Mouse (Mus musculus): ENCODE results near the gene Cd79a. TPM values are rescaled to one million over a fixed set of nuclear protein-coding genes. Genes with fewer than 3 reads are reported as not detected.

Cd79a gene
- polyA plus RNA-seq, 2 experiments: 1.0 to 2.0 TPM

DNA sequence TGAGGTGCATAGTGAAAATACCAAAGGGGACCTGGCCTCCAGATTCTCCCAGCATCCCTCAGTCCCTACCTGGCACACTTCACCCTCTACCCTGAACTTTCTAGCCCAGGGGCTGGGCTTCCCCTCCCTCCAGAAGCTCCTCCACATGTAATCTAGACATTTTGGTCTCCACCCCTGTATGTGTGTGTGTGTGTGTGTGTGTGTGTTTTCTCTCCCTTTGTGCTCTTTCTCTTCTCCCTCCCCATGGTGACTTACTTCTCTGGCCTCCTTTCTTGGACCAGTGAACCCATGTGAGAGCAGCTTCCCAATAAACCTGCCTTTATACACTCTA is 44.0 kb upstream of the Cd79a start:
- TF ChIP-seq EP300 (IDR thresholded peaks at IDR 0.05; ENCODE audit: low read depth): no peak
- TF ChIP-seq CTCF (IDR thresholded peaks at IDR 0.05; ENCODE audit: low read depth): no peak
- peak overlapping the region; percentile 56 for H3K4me2 ChIP-seq (ENCODE audit: low read depth)
- peaks cover 44 to 54% of the 10 kb centered on the region in 2 experiments for H3K4me1 ChIP-seq (replicated peaks; ENCODE audit: control insufficient read depth in 2 of 2, insufficient read depth in 2 of 2, low read length in 1 of 2)
- DNase-seq (ENCODE audit: low read depth in 3 of 3, low spot score in 3 of 3) (no peak), ATAC-seq (ENCODE audit: insufficient read depth) (peak; percentile 76)
- H3K9me3 ChIP-seq (ENCODE audit: control insufficient read depth, low read length): no peaks in the 10 kb centered on the region
- H3K36me3 ChIP-seq (replicated peaks; ENCODE audit: control insufficient read depth, insufficient read depth, low read depth): no peaks in the 10 kb centered on the region
- peak overlapping the region; percentile 95 for H3K27ac ChIP-seq
- H3K27me3 ChIP-seq (ENCODE audit: control insufficient read depth, insufficient read depth, low read length): no peaks in the 10 kb centered on the region
- peak overlapping the region in 1 of 2 experiments; percentile 18; a peak in 1 of 4 replicates for H3K4me3 ChIP-seq (ENCODE audit: insufficient read depth in 1 of 2, low read depth in 2 of 2, low read length in 2 of 2)
- H3K9ac ChIP-seq (replicated peaks): peak overlapping the region; percentile 32

GRCm38 (mm10) chr7:24853695-24854094 is 43.5 kb upstream of the Cd79a start:
- Histone ChIP-seq H3K4me3 (ENCODE audit: insufficient read depth in 1 of 2, low read depth in 2 of 2, low read length in 2 of 2) (0 out of 4 replicates have a peak overlapping the region, but pooled peaks of 1 of the 2 experiments have one; percentile 7), H3K9me3 (ENCODE audit: control insufficient read depth, low read length) (no peaks in the 10 kb centered on the region), H3K27me3 (ENCODE audit: control insufficient read depth, insufficient read depth, low read length) (no peaks in the 10 kb centered on the region), H3K27ac (peak overlapping the region; percentile 95), H3K9ac (replicated peaks) (peak overlapping the region; percentile 32), H3K4me1 (replicated peaks; ENCODE audit: control insufficient read depth in 2 of 2, insufficient read depth in 2 of 2, low read length in 1 of 2) (peaks cover 49 to 59% of the 10 kb centered on the region in 2 experiments), H3K4me2 (ENCODE audit: low read depth) (peak overlapping the region; percentile 56), H3K36me3 (replicated peaks; ENCODE audit: control insufficient read depth, insufficient read depth, low read depth) (no peaks in the 10 kb centered on the region)
- TF ChIP-seq EP300 (IDR thresholded peaks at IDR 0.05; ENCODE audit: low read depth): no peak
- TF ChIP-seq CTCF (IDR thresholded peaks at IDR 0.05; ENCODE audit: low read depth): no peak
- ATAC-seq (ENCODE audit: insufficient read depth): no peak
- no peak for DNase-seq (ENCODE audit: low read depth in 3 of 3, low spot score in 3 of 3)
- 30% methylated on average over 7 of the region's 7 CpGs for WGBS (ENCODE audit: insufficient replicate concordance)

DNA sequence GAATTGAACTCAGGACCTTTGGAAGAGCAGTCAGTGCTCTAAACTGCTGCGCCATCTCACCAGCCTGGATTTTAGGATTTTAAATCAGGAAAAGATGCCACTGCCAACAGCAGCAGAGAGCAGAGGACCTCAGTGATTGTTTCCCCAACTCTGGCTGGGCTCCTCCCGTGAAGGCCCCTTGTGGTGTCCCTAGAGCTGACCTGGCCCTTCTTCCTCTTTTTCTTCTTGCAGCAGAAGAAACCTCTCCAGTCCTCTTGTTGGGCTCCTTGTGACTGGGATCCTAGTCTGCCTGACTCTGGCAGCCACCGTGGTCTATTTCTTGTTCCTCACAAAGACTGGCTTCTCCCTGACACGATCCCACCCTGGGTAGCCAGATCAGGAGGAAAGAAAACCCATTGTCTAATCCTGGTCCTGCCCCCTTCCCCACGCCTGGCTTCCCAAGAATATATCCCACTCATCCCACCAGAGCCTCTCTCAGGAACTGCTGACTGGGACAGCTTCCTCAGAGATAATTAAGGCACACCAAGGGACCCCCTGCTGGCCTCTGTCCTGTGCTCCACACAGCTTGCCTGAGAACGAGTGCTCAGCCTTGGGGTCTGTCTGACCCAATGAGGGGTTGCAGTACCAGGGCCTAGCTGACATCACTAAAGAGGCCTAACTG is 40.6 kb upstream of the Cd79a start:
- Histone ChIP-seq H3K4me2 (ENCODE audit: low read depth) (no peak overlapping the region), H3K36me3 (replicated peaks; ENCODE audit: control insufficient read depth, insufficient read depth, low read depth) (no peaks in the 10 kb centered on the region), H3K9ac (replicated peaks) (no peak overlapping the region), H3K9me3 (ENCODE audit: control insufficient read depth, low read length) (no peaks in the 10 kb centered on the region), H3K27ac (no peak overlapping the region; the same call in none of the 2 replicates), H3K4me3 (ENCODE audit: insufficient read depth in 1 of 2, low read depth in 2 of 2, low read length in 2 of 2) (no peak overlapping the region), H3K27me3 (ENCODE audit: control insufficient read depth, insufficient read depth, low read length) (no peaks in the 10 kb centered on the region), H3K4me1 (replicated peaks; ENCODE audit: control insufficient read depth in 2 of 2, insufficient read depth in 2 of 2, low read length in 1 of 2) (peaks cover 51 to 63% of the 10 kb centered on the region in 2 experiments)
- WGBS (ENCODE audit: insufficient replicate concordance): 34% methylated on average over 6 of the region's 6 CpGs
- no peak for DNase-seq (ENCODE audit: low read depth in 3 of 3, low spot score in 3 of 3)
- no peak for ATAC-seq (ENCODE audit: insufficient read depth)
- TF ChIP-seq CTCF (IDR thresholded peaks at IDR 0.05; ENCODE audit: low read depth) (no peak), EP300 (IDR thresholded peaks at IDR 0.05; ENCODE audit: low read depth) (no peak)

DNA sequence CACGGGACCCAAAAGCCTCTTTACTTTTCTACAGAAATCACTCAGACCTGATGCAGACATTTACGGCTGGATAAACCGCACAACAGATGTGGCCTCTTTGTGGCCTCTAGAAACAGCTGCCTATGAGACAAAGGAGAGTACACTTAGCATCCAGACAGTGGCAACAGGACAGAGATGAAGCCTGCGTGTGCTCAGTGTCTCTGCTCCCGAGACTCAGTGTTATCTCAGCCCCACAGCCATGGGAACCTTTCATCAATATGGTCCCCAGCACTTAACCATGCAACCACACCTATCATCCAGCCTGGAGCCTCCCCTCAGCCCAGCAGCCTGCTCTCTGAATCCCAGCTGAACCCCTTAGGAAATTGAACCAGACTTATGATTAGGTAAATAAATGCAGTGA is 37.9 kb upstream of the Cd79a start:
- Histone ChIP-seq H3K4me3 (ENCODE audit: insufficient read depth in 1 of 2, low read depth in 2 of 2, low read length in 2 of 2) (no peak overlapping the region), H3K9ac (replicated peaks) (peak overlapping the region; percentile 70), H3K4me2 (ENCODE audit: low read depth) (peak overlapping the region; percentile 59), H3K27ac (peak overlapping the region; percentile 97), H3K27me3 (ENCODE audit: control insufficient read depth, insufficient read depth, low read length) (no peaks in the 10 kb centered on the region), H3K36me3 (replicated peaks; ENCODE audit: control insufficient read depth, insufficient read depth, low read depth) (no peaks in the 10 kb centered on the region), H3K9me3 (ENCODE audit: control insufficient read depth, low read length) (no peaks in the 10 kb centered on the region), H3K4me1 (replicated peaks; ENCODE audit: control insufficient read depth in 2 of 2, insufficient read depth in 2 of 2, low read length in 1 of 2) (peaks cover 36 to 42% of the 10 kb centered on the region in 2 experiments)
- peak; percentile 78 to 84 (median 81) for DNase-seq (ENCODE audit: low read depth in 3 of 3, low spot score in 3 of 3)
- ATAC-seq (ENCODE audit: insufficient read depth): peak; percentile 99
- TF ChIP-seq EP300 (IDR thresholded peaks at IDR 0.05; ENCODE audit: low read depth): peak; percentile 84
- no peak for TF ChIP-seq CTCF (IDR thresholded peaks at IDR 0.05; ENCODE audit: low read depth)
- WGBS (ENCODE audit: insufficient replicate concordance): 19% methylated on average over 5 of the region's 5 CpGs

DNA sequence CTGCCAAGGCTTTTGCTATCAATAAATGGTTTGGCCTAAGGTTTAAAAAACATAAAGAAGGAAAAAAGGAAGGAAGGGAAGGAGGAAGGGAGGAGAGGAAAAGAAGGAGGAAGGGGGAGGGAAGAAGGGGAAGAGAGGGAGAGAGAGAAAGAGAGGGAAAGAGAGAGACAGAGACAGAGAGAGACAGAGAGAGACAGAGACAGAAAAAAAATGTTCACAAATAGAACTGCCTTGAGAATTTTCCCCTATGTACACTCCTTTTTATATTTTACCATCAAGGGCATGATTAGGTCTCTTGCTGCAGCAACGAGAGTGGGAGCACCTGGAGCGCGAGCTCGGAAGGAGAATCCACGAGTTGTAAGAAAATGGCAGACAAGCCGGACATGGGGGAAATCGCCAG is 35.3 kb upstream of the Cd79a start, which contains the start of gene Gm9844:
TSS of gene Gm9844 (plus strand) at position 301 of the 400 bp plus-strand sequence.
- WGBS (ENCODE audit: insufficient replicate concordance): 78% methylated on average over 7 of the region's 7 CpGs

More for the DNA sequence above, 35.3 kb upstream of the Cd79a start, which contains the start of gene Gm9844:
- DNase-seq (ENCODE audit: low read depth in 3 of 3, low spot score in 3 of 3) (no peak), ATAC-seq (ENCODE audit: insufficient read depth) (no peak)
- TF ChIP-seq EP300 (IDR thresholded peaks at IDR 0.05; ENCODE audit: low read depth) (no peak), CTCF (IDR thresholded peaks at IDR 0.05; ENCODE audit: low read depth) (no peak)
- peaks cover 30 to 34% of the 10 kb centered on the region in 2 experiments for H3K4me1 ChIP-seq (replicated peaks; ENCODE audit: control insufficient read depth in 2 of 2, insufficient read depth in 2 of 2, low read length in 1 of 2)
- no peaks in the 10 kb centered on the region for H3K27me3 ChIP-seq (ENCODE audit: control insufficient read depth, insufficient read depth, low read length)
- H3K9me3 ChIP-seq (ENCODE audit: control insufficient read depth, low read length): no peaks in the 10 kb centered on the region
- H3K27ac ChIP-seq: 0 out of 2 replicates have a peak within 1 kb of the TSS, but pooled peaks have one; percentile 9
- no peak within 1 kb of the TSS for H3K9ac ChIP-seq (replicated peaks)
- no peaks in the 10 kb centered on the region for H3K36me3 ChIP-seq (replicated peaks; ENCODE audit: control insufficient read depth, insufficient read depth, low read depth)
- no peak within 1 kb of the TSS for H3K4me3 ChIP-seq (ENCODE audit: insufficient read depth in 1 of 2, low read depth in 2 of 2, low read length in 2 of 2)
- no peak within 1 kb of the TSS for H3K4me2 ChIP-seq (ENCODE audit: low read depth)
